Mouse (Mus musculus): ENCODE results near the gene Krt42. TPM values are rescaled to one million over a fixed set of nuclear protein-coding genes. Genes with fewer than 3 reads are reported as not detected.

The Krt42 gene
- polyA plus RNA-seq, 1 experiment from 2014 or later: not detected

DNA sequence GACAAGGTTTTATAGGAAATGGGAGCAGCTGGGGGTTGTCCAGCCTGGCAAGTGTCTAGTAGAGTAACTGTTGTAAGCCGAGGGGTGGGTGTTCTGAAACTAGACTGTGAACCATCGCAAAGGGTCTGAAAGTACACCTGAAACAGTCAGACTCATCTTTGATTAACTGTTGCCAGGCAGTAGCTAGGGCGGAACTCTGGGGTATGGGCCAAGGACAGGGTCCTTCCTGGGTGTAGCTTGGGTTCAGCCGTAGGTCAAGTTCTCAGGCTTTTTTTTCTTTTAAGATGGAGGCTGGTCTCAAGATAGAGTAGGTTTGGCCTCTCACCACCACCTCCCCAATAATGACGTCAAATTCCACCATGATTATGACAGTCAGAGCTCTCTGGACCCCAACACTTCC, 38.2 kb upstream of the Krt42 start:
- 81% methylated on average over 5 of the region's 5 CpGs for WGBS

DNA sequence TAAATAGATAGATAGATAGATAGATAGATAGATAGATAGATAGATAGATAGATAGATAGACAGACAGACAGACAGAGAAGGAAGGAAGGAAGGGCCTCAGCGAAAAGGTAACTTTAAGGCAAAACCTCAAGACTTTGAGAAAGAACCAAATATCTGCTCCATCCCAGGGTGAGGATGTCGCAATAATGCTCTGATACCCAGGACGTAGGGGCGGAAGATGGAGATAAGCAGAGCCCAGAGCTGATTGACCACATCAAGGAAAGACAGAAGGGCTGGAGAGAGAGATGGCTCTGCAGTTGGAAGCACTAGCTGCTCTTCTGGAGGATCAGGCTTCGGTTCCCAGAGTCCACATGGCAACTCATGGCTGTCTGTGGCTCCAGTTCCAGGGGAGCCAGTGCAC, 31.6 kb upstream of the Krt42 start:
- H3K9ac ChIP-seq (replicated peaks; ENCODE audit: low read depth, low read length): no peak overlapping the region
- no peaks in the 10 kb centered on the region for H3K36me3 ChIP-seq (ENCODE audit: control insufficient read depth, insufficient read depth, low read length)
- no peak overlapping the region for H3K4me3 ChIP-seq (ENCODE audit: low read depth, low read length)
- no peak overlapping the region for H3K27ac ChIP-seq (ENCODE audit: low read length)
- H3K9me3 ChIP-seq (ENCODE audit: control insufficient read depth, low read depth, low read length): no peaks in the 10 kb centered on the region
- 94% methylated on average over 5 of the region's 5 CpGs for WGBS
- no peaks in the 10 kb centered on the region for H3K27me3 ChIP-seq (ENCODE audit: control insufficient read depth, insufficient read depth, low read length)
- ATAC-seq (ENCODE audit: insufficient number of reproducible peaks, insufficient read depth, low FRiP score, low read depth): no peak
- no peak overlapping the region for H3K4me2 ChIP-seq (replicated peaks; ENCODE audit: low read depth, low read length)
- 0 out of 2 replicates have a peak, but pooled peaks cover 5% of the 10 kb centered on the region for H3K4me1 ChIP-seq (ENCODE audit: control insufficient read depth, insufficient read depth, low read length)

More for the DNA sequence above, 38.2 kb upstream of the Krt42 start:
- Histone ChIP-seq H3K27ac (ENCODE audit: low read length) (no peak overlapping the region), H3K4me1 (ENCODE audit: control insufficient read depth, insufficient read depth, low read length) (no peaks in the 10 kb centered on the region), H3K9ac (replicated peaks; ENCODE audit: low read depth, low read length) (no peak overlapping the region), H3K27me3 (ENCODE audit: control insufficient read depth, insufficient read depth, low read length) (no peaks in the 10 kb centered on the region), H3K36me3 (ENCODE audit: control insufficient read depth, insufficient read depth, low read length) (no peaks in the 10 kb centered on the region), H3K4me2 (replicated peaks; ENCODE audit: low read depth, low read length) (no peak overlapping the region), H3K4me3 (ENCODE audit: low read depth, low read length) (no peak overlapping the region), H3K9me3 (ENCODE audit: control insufficient read depth, low read depth, low read length) (no peaks in the 10 kb centered on the region)
- no peak for ATAC-seq (ENCODE audit: insufficient number of reproducible peaks, insufficient read depth, low FRiP score, low read depth)

DNA sequence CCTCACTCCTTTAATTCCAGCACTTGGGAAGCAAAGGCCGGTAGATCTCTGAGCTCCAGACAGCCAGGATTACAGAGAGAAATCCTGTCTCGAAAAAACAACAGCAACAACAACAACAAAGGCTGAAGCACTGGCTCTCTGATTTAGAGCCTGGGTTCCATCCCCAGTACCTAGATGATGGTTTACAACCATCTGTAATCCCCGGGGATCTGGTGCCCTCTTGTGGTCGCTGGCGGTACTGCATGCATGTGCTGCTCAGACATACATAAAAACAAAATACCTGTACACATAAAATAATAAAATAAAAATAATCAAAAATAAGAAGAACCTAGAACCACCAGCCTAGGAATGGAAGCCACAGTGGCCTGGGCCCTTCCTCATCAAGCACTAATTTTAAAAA, 30.6 kb upstream of the Krt42 start:
- 6% methylated on average over 5 of the region's 5 CpGs for WGBS
- no peak for ATAC-seq (ENCODE audit: insufficient number of reproducible peaks, insufficient read depth, low FRiP score, low read depth)
- H3K27ac ChIP-seq (ENCODE audit: low read length): no peak overlapping the region
- H3K4me2 ChIP-seq (replicated peaks; ENCODE audit: low read depth, low read length): no peak overlapping the region
- no peaks in the 10 kb centered on the region for H3K36me3 ChIP-seq (ENCODE audit: control insufficient read depth, insufficient read depth, low read length)
- H3K9me3 ChIP-seq (ENCODE audit: control insufficient read depth, low read depth, low read length): no peaks in the 10 kb centered on the region
- no peaks in the 10 kb centered on the region for H3K27me3 ChIP-seq (ENCODE audit: control insufficient read depth, insufficient read depth, low read length)
- H3K4me1 ChIP-seq (ENCODE audit: control insufficient read depth, insufficient read depth, low read length): 0 out of 2 replicates have a peak, but pooled peaks cover 5% of the 10 kb centered on the region
- no peak overlapping the region for H3K9ac ChIP-seq (replicated peaks; ENCODE audit: low read depth, low read length)
- H3K4me3 ChIP-seq (ENCODE audit: low read depth, low read length): no peak overlapping the region

DNA sequence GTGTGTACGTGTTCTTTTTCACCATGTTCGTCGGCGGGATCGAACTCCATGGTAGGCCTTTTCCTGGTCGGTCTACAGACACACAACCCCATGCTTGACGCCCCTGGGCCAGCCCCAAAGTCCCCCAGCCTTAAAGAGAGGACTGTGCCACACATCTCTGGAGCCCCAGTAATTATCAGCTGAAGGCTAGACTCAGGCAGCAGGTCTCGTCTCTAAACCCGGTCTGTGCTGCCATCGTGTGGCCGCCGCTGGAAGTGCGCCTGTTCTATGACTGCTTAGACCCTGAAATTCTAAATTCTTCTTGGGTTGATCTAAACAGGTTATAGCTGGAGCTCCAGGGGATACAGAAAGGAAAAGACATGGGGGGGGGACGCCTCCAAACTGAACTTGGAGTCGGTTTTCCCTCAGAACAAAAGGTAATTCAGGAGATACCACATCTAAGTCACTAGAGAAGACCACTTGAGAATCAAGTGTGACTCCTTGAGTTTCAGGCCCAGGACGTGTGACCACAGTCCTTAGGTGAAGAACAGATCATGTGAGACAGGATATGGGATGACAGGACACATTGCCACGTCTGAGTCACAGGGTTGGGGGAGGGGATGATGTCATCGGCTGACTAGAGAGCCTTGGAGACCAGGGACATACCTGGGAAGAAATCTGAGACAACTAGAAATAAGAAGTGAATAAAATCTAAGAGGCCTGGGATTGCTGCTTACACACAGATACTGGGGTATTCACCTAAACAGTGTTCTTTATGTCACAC, 28.8 kb upstream of the Krt42 start:
- H3K27me3 ChIP-seq (ENCODE audit: control insufficient read depth, insufficient read depth, low read length): no peaks in the 10 kb centered on the region
- no peak overlapping the region for H3K9ac ChIP-seq (replicated peaks; ENCODE audit: low read depth, low read length)
- 0 out of 2 replicates have a peak, but pooled peaks have one; percentile 57 for ATAC-seq (ENCODE audit: insufficient number of reproducible peaks, insufficient read depth, low FRiP score, low read depth)
- no peak overlapping the region for H3K4me3 ChIP-seq (ENCODE audit: low read depth, low read length)
- H3K4me1 ChIP-seq (ENCODE audit: control insufficient read depth, insufficient read depth, low read length): 0 out of 2 replicates have a peak, but pooled peaks cover 5% of the 10 kb centered on the region
- H3K9me3 ChIP-seq (ENCODE audit: control insufficient read depth, low read depth, low read length): no peaks in the 10 kb centered on the region
- no peaks in the 10 kb centered on the region for H3K36me3 ChIP-seq (ENCODE audit: control insufficient read depth, insufficient read depth, low read length)
- H3K27ac ChIP-seq (ENCODE audit: low read length): no peak overlapping the region
- H3K4me2 ChIP-seq (replicated peaks; ENCODE audit: low read depth, low read length): peak overlapping the region; percentile 32; the same call in 1 of the 2 replicates
- 18% methylated on average over 18 of the region's 18 CpGs for WGBS

DNA sequence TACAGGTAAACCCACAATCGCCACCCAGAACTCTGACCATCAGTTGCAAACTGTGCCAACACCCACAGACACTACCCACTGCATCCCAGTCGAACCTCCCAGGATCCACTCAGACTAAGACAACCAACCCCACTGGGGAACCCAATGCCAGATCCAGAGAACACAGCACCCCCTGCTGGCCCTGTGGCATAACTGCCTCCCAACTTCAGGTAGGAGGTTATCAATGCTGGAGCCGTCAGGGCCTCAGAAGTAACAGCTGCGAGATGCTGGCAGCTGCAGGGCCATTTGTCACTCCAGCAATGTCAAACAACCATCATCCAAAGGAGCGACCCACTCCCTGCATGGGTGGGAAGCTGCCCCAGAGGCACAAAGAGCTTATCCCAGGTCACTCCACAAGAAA, 28.1 kb upstream of the Krt42 start:
- Histone ChIP-seq H3K4me2 (replicated peaks; ENCODE audit: low read depth, low read length) (peak overlapping the region; percentile 32; the same call in 1 of the 2 replicates), H3K36me3 (ENCODE audit: control insufficient read depth, insufficient read depth, low read length) (no peaks in the 10 kb centered on the region), H3K9me3 (ENCODE audit: control insufficient read depth, low read depth, low read length) (no peaks in the 10 kb centered on the region), H3K27ac (ENCODE audit: low read length) (no peak overlapping the region), H3K9ac (replicated peaks; ENCODE audit: low read depth, low read length) (no peak overlapping the region), H3K27me3 (ENCODE audit: control insufficient read depth, insufficient read depth, low read length) (no peaks in the 10 kb centered on the region), H3K4me1 (ENCODE audit: control insufficient read depth, insufficient read depth, low read length) (0 out of 2 replicates have a peak, but pooled peaks cover 5% of the 10 kb centered on the region), H3K4me3 (ENCODE audit: low read depth, low read length) (no peak overlapping the region)
- WGBS: 25% methylated on average over 5 of the region's 5 CpGs
- no peak for ATAC-seq (ENCODE audit: insufficient number of reproducible peaks, insufficient read depth, low FRiP score, low read depth)

DNA sequence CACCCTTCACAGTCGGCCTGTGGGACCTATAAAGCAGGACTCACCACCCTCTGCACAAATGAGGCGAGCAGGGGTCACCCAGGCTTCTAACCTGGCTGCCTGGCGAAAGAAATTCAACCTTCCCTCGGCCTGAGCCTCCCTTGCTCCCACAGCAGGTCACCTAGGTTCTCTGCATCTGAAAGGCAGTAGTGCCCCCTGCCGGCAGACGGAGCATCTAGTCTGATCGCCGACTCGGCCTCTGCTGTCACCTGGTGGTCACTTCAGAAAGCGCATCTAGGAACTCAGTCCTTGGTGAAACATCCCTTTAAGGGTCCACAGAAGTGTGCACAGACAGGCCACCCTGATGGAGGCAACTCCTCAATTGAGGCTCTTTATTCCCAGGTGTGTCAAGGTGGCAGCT, 25.6 kb upstream of the Krt42 start:
- Histone ChIP-seq H3K4me2 (replicated peaks; ENCODE audit: low read depth, low read length) (no peak overlapping the region), H3K27ac (ENCODE audit: low read length) (no peak overlapping the region), H3K27me3 (ENCODE audit: control insufficient read depth, insufficient read depth, low read length) (no peaks in the 10 kb centered on the region), H3K4me1 (ENCODE audit: control insufficient read depth, insufficient read depth, low read length) (peaks cover 11% of the 10 kb centered on the region; the same call in 1 of the 2 replicates), H3K36me3 (ENCODE audit: control insufficient read depth, insufficient read depth, low read length) (no peaks in the 10 kb centered on the region), H3K4me3 (ENCODE audit: low read depth, low read length) (no peak overlapping the region), H3K9me3 (ENCODE audit: control insufficient read depth, low read depth, low read length) (no peaks in the 10 kb centered on the region), H3K9ac (replicated peaks; ENCODE audit: low read depth, low read length) (no peak overlapping the region)
- 4% methylated on average over 10 of the region's 10 CpGs for WGBS
- peak; percentile 39; the same call in 1 of the 2 replicates for ATAC-seq (ENCODE audit: insufficient number of reproducible peaks, insufficient read depth, low FRiP score, low read depth)

DNA sequence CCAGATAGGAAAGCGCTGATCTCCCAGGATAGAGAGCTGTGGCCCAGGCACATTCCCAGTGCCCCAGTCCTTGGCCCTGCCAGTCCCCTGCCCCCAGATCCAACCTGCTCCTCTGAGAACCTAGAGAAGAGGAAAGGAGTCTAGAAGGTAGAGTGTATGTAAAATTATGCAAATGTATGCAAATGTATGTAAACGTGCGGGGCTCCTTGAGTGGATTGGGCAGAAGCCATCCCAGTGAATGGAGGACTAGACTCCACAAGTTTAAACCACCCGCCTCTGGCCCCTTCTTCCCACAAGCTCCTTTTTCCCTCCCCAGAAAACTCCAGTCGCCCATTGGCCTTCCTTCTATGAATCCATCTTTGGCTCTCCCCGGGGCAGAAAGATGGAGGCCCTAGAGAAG, 23.2 kb upstream of the Krt42 start:
- no peak for ATAC-seq (ENCODE audit: insufficient number of reproducible peaks, insufficient read depth, low FRiP score, low read depth)
- 61% methylated on average over 6 of the region's 6 CpGs for WGBS
- no peaks in the 10 kb centered on the region for H3K36me3 ChIP-seq (ENCODE audit: control insufficient read depth, insufficient read depth, low read length)

DNA sequence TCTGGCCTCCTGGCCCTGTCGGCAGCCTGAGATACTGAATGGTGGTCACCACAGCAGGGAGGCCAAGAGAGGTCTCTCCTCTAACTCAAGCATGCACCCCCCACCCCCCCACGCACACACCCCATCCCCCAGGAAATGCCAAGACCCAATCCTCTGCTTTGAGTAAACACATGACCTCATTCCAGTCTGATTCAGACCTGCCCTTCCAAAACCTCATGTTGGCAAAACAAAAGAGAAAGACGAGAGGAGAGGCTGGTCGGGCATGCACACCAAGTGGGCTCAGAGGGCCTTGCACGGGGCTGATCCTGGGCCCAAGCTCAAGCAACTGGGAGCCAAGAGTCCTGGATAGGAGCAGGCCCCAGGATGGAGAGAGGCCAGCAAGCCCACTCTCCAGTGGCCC, 20.6 kb upstream of the Krt42 start:
- H3K9me3 ChIP-seq (ENCODE audit: control insufficient read depth, low read depth, low read length): no peaks in the 10 kb centered on the region
- no peak for ATAC-seq (ENCODE audit: insufficient number of reproducible peaks, insufficient read depth, low FRiP score, low read depth)
- H3K4me2 ChIP-seq (replicated peaks; ENCODE audit: low read depth, low read length): no peak overlapping the region
- no peaks in the 10 kb centered on the region for H3K36me3 ChIP-seq (ENCODE audit: control insufficient read depth, insufficient read depth, low read length)
- WGBS: 28% methylated on average over 5 of the region's 5 CpGs
- H3K27me3 ChIP-seq (ENCODE audit: control insufficient read depth, insufficient read depth, low read length): no peaks in the 10 kb centered on the region
- H3K27ac ChIP-seq (ENCODE audit: low read length): peak overlapping the region; percentile 77
- peaks cover 12% of the 10 kb centered on the region; the same call in 1 of the 2 replicates for H3K4me1 ChIP-seq (ENCODE audit: control insufficient read depth, insufficient read depth, low read length)
- no peak overlapping the region for H3K4me3 ChIP-seq (ENCODE audit: low read depth, low read length)
- H3K9ac ChIP-seq (replicated peaks; ENCODE audit: low read depth, low read length): no peak overlapping the region

More for the DNA sequence above, 23.2 kb upstream of the Krt42 start:
- Histone ChIP-seq H3K9ac (replicated peaks; ENCODE audit: low read depth, low read length) (no peak overlapping the region), H3K27ac (ENCODE audit: low read length) (no peak overlapping the region), H3K4me1 (ENCODE audit: control insufficient read depth, insufficient read depth, low read length) (peaks cover 8% of the 10 kb centered on the region; the same call in 1 of the 2 replicates), H3K27me3 (ENCODE audit: control insufficient read depth, insufficient read depth, low read length) (no peaks in the 10 kb centered on the region), H3K4me2 (replicated peaks; ENCODE audit: low read depth, low read length) (no peak overlapping the region), H3K9me3 (ENCODE audit: control insufficient read depth, low read depth, low read length) (no peaks in the 10 kb centered on the region), H3K4me3 (ENCODE audit: low read depth, low read length) (no peak overlapping the region)
